Comparison of ENCODE assay signal across 8 mouse cellular contexts in genomic region chr13:62016168-62016502, GRCm38 (mm10).
DNase-seq lines count a peak whose midpoint lies in the region; ATAC-seq and TF ChIP-seq lines count a peak whose summit lies in the region.
"Not testable (repeated sequence)": the region's sequence is repeated elsewhere in the genome, so short reads cannot be mapped to it uniquely, and the experiment has no call there.

No protein-coding gene starts in this region.

- TF ChIP-seq EP300 in CH12.LX (IDR thresholded peaks at IDR 0.05; ENCODE audit: low read length): not testable (repeated sequence)

- not testable (repeated sequence) for H3K36me3 ChIP-seq in CH12.LX (replicated peaks in 1 of 2; ENCODE audit: control insufficient read depth in 1 of 2, insufficient read depth in 1 of 2, low read length in 1 of 2); embryonic facial prominence, embryonic 11.5 days (replicated peaks; ENCODE audit: control insufficient read depth, insufficient read depth, low read depth, low read length); forebrain, embryonic 16.5 days (ENCODE audit: control insufficient read depth, insufficient read depth); liver, embryonic 11.5 days (ENCODE audit: control insufficient read depth, insufficient read depth, low read length); megakaryocyte, embryonic 14.5 days (replicated peaks; ENCODE audit: low read length); neural tube, embryonic 14.5 days (ENCODE audit: control insufficient read depth, insufficient read depth, low read length)
- peaks cover 20% of the 10 kb centered on the region for H3K36me3 ChIP-seq in hindbrain, embryonic 10.5 days

- ATAC-seq in embryonic facial prominence, embryonic 11.5 days (replicated peaks; ENCODE audit: insufficient number of reproducible peaks, low FRiP score, low TSS enrichment, low read depth); forebrain, embryonic 16.5 days; neural tube, embryonic 14.5 days (ENCODE audit: low read depth): not testable (repeated sequence)
- ATAC-seq in liver, embryonic 11.5 days (replicated peaks; ENCODE audit: low FRiP score): peak; percentile 41; the same call in 1 of the 2 replicates

- not testable (repeated sequence) for H3K79me2 ChIP-seq in CH12.LX (replicated peaks; ENCODE audit: control insufficient read depth, extremely low read depth, insufficient read depth, poor library complexity, severe bottlenecking)

- not testable (repeated sequence) for TF ChIP-seq RAD21 in CH12.LX (IDR thresholded peaks at IDR 0.05; ENCODE audit: low read depth, low read length)

- H3K4me1 ChIP-seq in CH12.LX (ENCODE audit: control insufficient read depth in 1 of 2, insufficient read depth in 2 of 2); embryonic facial prominence, embryonic 11.5 days (ENCODE audit: control insufficient read depth, insufficient read depth, low read length); forebrain, embryonic 16.5 days (replicated peaks; ENCODE audit: control insufficient read depth, insufficient read depth, low read length); hindbrain, embryonic 10.5 days (replicated peaks); liver, embryonic 11.5 days (replicated peaks; ENCODE audit: control insufficient read depth, insufficient read depth, low read length); megakaryocyte, embryonic 14.5 days; neural tube, embryonic 14.5 days (ENCODE audit: control insufficient read depth, insufficient read depth, low read length): not testable (repeated sequence)

- peak overlapping the region; percentile 56 to 96 (median 72) for H3K4me3 ChIP-seq in CH12.LX (replicated peaks in 1 of 3; ENCODE audit: low read depth in 2 of 3, low read length in 2 of 3, poor library complexity in 1 of 3)
- peak overlapping the region; percentile 55 for H3K4me3 ChIP-seq in embryonic facial prominence, embryonic 11.5 days (ENCODE audit: low read depth, low read length)
- H3K4me3 ChIP-seq in forebrain, embryonic 16.5 days (replicated peaks; ENCODE audit: low read length): peak overlapping the region; percentile 61
- peak overlapping the region; percentile 69 for H3K4me3 ChIP-seq in hindbrain, embryonic 10.5 days
- peak overlapping the region; percentile 67 for H3K4me3 ChIP-seq in liver, embryonic 11.5 days (ENCODE audit: low read depth, low read length)
- H3K4me3 ChIP-seq in megakaryocyte, embryonic 14.5 days (replicated peaks): peak overlapping the region; percentile 92
- peak overlapping the region; percentile 55 for H3K4me3 ChIP-seq in neural tube, embryonic 14.5 days (ENCODE audit: low read depth, low read length)

- not testable (repeated sequence) for H3K9me3 ChIP-seq in CH12.LX (replicated peaks; ENCODE audit: low read length); embryonic facial prominence, embryonic 11.5 days (replicated peaks; ENCODE audit: control insufficient read depth, low read length); forebrain, embryonic 16.5 days (ENCODE audit: control insufficient read depth, low read length); hindbrain, embryonic 10.5 days; liver, embryonic 11.5 days (ENCODE audit: control insufficient read depth, low read length); megakaryocyte, embryonic 14.5 days; neural tube, embryonic 14.5 days (ENCODE audit: control insufficient read depth, low read length)

- 0% methylated on average over 5 of the region's 5 CpGs for WGBS in embryonic facial prominence, embryonic 11.5 days
- 2% methylated on average over 5 of the region's 5 CpGs for WGBS in forebrain, embryonic 16.5 days
- WGBS in hindbrain, embryonic 10.5 days: under 1% methylated on average over 5 of the region's 5 CpGs
- 1% methylated on average over 5 of the region's 5 CpGs for WGBS in liver, embryonic 11.5 days
- under 1% methylated on average over 5 of the region's 5 CpGs for WGBS in neural tube, embryonic 14.5 days

- DNase-seq in CH12.LX (ENCODE audit: extremely low read depth); embryonic facial prominence, embryonic 11.5 days (ENCODE audit: low spot score); hindbrain, embryonic 10.5 days (ENCODE audit: low spot score); liver, embryonic 11.5 days (ENCODE audit: low spot score): not testable (repeated sequence)
- DNase-seq in kidney, adult 9 months: peak; percentile 3

- not testable (repeated sequence) for TF ChIP-seq CTCF in CH12.LX (conservative IDR thresholded peaks at IDR 0.05 in 1 of 2, IDR thresholded peaks at IDR 0.05 in 1 of 2; ENCODE audit: low read depth in 2 of 2, low read length in 2 of 2)

- H3K27me3 ChIP-seq in CH12.LX (replicated peaks); embryonic facial prominence, embryonic 11.5 days (ENCODE audit: control insufficient read depth, insufficient read depth, low read length); forebrain, embryonic 16.5 days (replicated peaks; ENCODE audit: control insufficient read depth, insufficient read depth, low read length); hindbrain, embryonic 10.5 days (ENCODE audit: insufficient read depth, poor library complexity, severe bottlenecking); liver, embryonic 11.5 days (replicated peaks; ENCODE audit: control insufficient read depth, insufficient read depth, low read length); megakaryocyte, embryonic 14.5 days (replicated peaks); neural tube, embryonic 14.5 days (ENCODE audit: control insufficient read depth, insufficient read depth, low read length): not testable (repeated sequence)

- dilution Hi-C loops in CH12.LX (cut with MboI; ENCODE audit: extremely low pct_ligation_motif_present, extremely low pct_unique_long_range_greater_than_20kb, low sequenced_read_pairs): not testable (repeated sequence)

- in situ Hi-C loops in CH12.LX (cut with MboI; ENCODE audit: low pct_ligation_motif_present, low pct_unique_long_range_greater_than_20kb, low sequenced_read_pairs): not testable (repeated sequence)

- not testable (repeated sequence) for TF ChIP-seq POLR2A in CH12.LX (IDR thresholded peaks at IDR 0.05; ENCODE audit: low read depth, low read length)

- peak overlapping the region; percentile 49 for H3K27ac ChIP-seq in CH12.LX (ENCODE audit: insufficient read depth, low read depth)
- H3K27ac ChIP-seq in embryonic facial prominence, embryonic 11.5 days (replicated peaks; ENCODE audit: low read depth, low read length); neural tube, embryonic 14.5 days (ENCODE audit: low read depth, low read length): not testable (repeated sequence)
- peak overlapping the region; percentile 49 for H3K27ac ChIP-seq in forebrain, embryonic 16.5 days (ENCODE audit: low read length)
- peak overlapping the region; percentile 89 for H3K27ac ChIP-seq in hindbrain, embryonic 10.5 days
- H3K27ac ChIP-seq in liver, embryonic 11.5 days (ENCODE audit: low read depth, low read length): peak overlapping the region; percentile 19; the same call in 1 of the 2 replicates

- H3K9ac ChIP-seq in CH12.LX (ENCODE audit: insufficient read depth, low read depth): peak overlapping the region; percentile 79
- peak overlapping the region; percentile 65 for H3K9ac ChIP-seq in embryonic facial prominence, embryonic 11.5 days (replicated peaks; ENCODE audit: low read length)
- peak overlapping the region; percentile 71 for H3K9ac ChIP-seq in forebrain, embryonic 16.5 days (replicated peaks; ENCODE audit: low read depth, low read length)
- H3K9ac ChIP-seq in liver, embryonic 11.5 days (ENCODE audit: low read depth, low read length): peak overlapping the region; percentile 72
- H3K9ac ChIP-seq in neural tube, embryonic 14.5 days (replicated peaks; ENCODE audit: low read depth, low read length): peak overlapping the region; percentile 57

- not testable (repeated sequence) for H3K4me2 ChIP-seq in CH12.LX (ENCODE audit: insufficient read depth, low read depth, poor library complexity, severe bottlenecking)
- H3K4me2 ChIP-seq in embryonic facial prominence, embryonic 11.5 days (ENCODE audit: low read depth, low read length): peak overlapping the region; percentile 38
- peak overlapping the region; percentile 57 for H3K4me2 ChIP-seq in forebrain, embryonic 16.5 days (ENCODE audit: low read length)
- peak overlapping the region; percentile 63 for H3K4me2 ChIP-seq in liver, embryonic 11.5 days
- H3K4me2 ChIP-seq in neural tube, embryonic 14.5 days (ENCODE audit: low read depth, low read length): peak overlapping the region; percentile 46
